Mouse (Mus musculus) embryonic facial prominence, embryonic 10.5 days (tissue): ENCODE measurements around the gene Lce3a. TPM values are rescaled to one million over a fixed set of nuclear protein-coding genes. Genes with fewer than 3 reads are reported as not detected.

ENCODE experiments used
- DNase-seq: peaks from one replicate; pipeline ENCODE4 v3.0.0-alpha.2; 2017; ENCODE audit warnings: low spot score
- H3K27ac ChIP-seq: fragments of 300-500 bp; sonication (generic); replicated peaks from 2 replicates; pipeline ENCODE4 v1.5.1; 2016; ENCODE audit warnings: mild to moderate bottlenecking
- H3K27me3 ChIP-seq: fragments of 300-500 bp; sonication (generic); replicated peaks from 2 replicates; pipeline ENCODE4 v1.6.1; 2016; ENCODE audit warnings: low read depth, mild to moderate bottlenecking; ENCODE audit not compliant: poor library complexity, severe bottlenecking
- H3K36me3 ChIP-seq: fragments of 300-500 bp; sonication (generic); replicated peaks from 2 replicates; pipeline ENCODE4 v1.6.1; 2016; ENCODE audit warnings: mild to moderate bottlenecking, moderate library complexity
- H3K4me1 ChIP-seq: fragments of 300-500 bp; sonication (generic); 2 replicates; pipeline ENCODE4 v1.6.1; 2016
- H3K4me3 ChIP-seq: fragments of 300-500 bp; sonication (generic); 2 replicates; pipeline ENCODE4 v1.5.1; 2016; ENCODE audit warnings: mild to moderate bottlenecking, moderate library complexity
- H3K9me3 ChIP-seq: fragments of 300-500 bp; sonication (generic); 2 replicates; pipeline ENCODE4 v1.6.1; 2016; ENCODE audit warnings: mild to moderate bottlenecking
- WGBS: fragments of 180-500 bp; shearing (Covaris S2); methylation state at CpG from one replicate; pipeline ENCODE4 v1.1.7; 2016; 5-methylcytosine and 5-hydroxymethylcytosine counted together
- polyA plus RNA-seq: library from polyadenylated mRNA; unstranded; fragments of >200 nt; fragmentation: Nextera tagmentation; extraction: Ambion mirVana; gene quantifications from 2 replicates; pipeline ENCODE4 v1.2.1, GENCODE M21; 2016

Lce3a gene
- not detected in 2 replicates for polyA plus RNA-seq

- H3K36me3 ChIP-seq, result no peaks in the 10 kb centered on the region
- H3K9me3 ChIP-seq, result no peaks in the 10 kb centered on the region
- WGBS, result 73% methylated on average over 2 of the region's 2 CpGs
- no peaks in the 10 kb centered on the region for H3K27me3 ChIP-seq
- no peak within 1 kb of the TSS for H3K27ac ChIP-seq
- no peak for DNase-seq
- H3K4me1 ChIP-seq, result no peaks in the 10 kb centered on the region
- H3K4me3 ChIP-seq, result no peak within 1 kb of the TSS
These were observed at the start of gene Lce3a for GRCm38 (mm10) chr3:92926130-92926529. Lce3a (minus strand) TSS chr3:92926230.

GRCm38 (mm10) chr3:92966761-92967160 is 40.7 kb upstream of the Lce3a start, which contains the start of gene Lce3e:
Lce3e (plus strand) TSS chr3:92967061.
- Histone ChIP-seq H3K27me3 (no peaks in the 10 kb centered on the region), H3K4me1 (no peaks in the 10 kb centered on the region), H3K9me3 (no peaks in the 10 kb centered on the region), H3K27ac (no peak within 1 kb of the TSS), H3K36me3 (no peaks in the 10 kb centered on the region), H3K4me3 (no peak within 1 kb of the TSS)
- DNase-seq, result no peak
- 93% methylated on average over 2 of the region's 2 CpGs for WGBS

GRCm38 (mm10) chr3:92957090-92957489 is 31.1 kb upstream of the Lce3a start, which contains the start of gene Lce3d:
Lce3d (plus strand) TSS chr3:92957390.
- H3K4me3 ChIP-seq, result no peak within 1 kb of the TSS
- DNase-seq, result no peak
- no peaks in the 10 kb centered on the region for H3K4me1 ChIP-seq
- WGBS, result 95% methylated on average over 1 of the region's 1 CpGs
- H3K27me3 ChIP-seq, result no peaks in the 10 kb centered on the region
- no peaks in the 10 kb centered on the region for H3K36me3 ChIP-seq
- H3K9me3 ChIP-seq, result no peaks in the 10 kb centered on the region
- no peak within 1 kb of the TSS for H3K27ac ChIP-seq

GRCm38 (mm10) chr3:92944186-92944585 is 18.2 kb upstream of the Lce3a start, which contains the start of gene Lce3c:
Lce3c (plus strand) TSS chr3:92944486.
- Histone ChIP-seq H3K9me3 (no peaks in the 10 kb centered on the region), H3K4me3 (no peak within 1 kb of the TSS), H3K4me1 (no peaks in the 10 kb centered on the region), H3K36me3 (no peaks in the 10 kb centered on the region), H3K27me3 (no peaks in the 10 kb centered on the region), H3K27ac (no peak within 1 kb of the TSS)
- no peak for DNase-seq
- WGBS, result 83% methylated on average over 1 of the region's 1 CpGs

GRCm38 (mm10) chr3:92932679-92933078 is 6.6 kb upstream of the Lce3a start, which contains the start of gene Lce3b:
Lce3b (plus strand) TSS chr3:92932979.
- no peaks in the 10 kb centered on the region for H3K36me3 ChIP-seq
- no peak for DNase-seq
- no peaks in the 10 kb centered on the region for H3K9me3 ChIP-seq
- H3K4me1 ChIP-seq, result no peaks in the 10 kb centered on the region
- H3K27me3 ChIP-seq, result no peaks in the 10 kb centered on the region
- H3K4me3 ChIP-seq, result no peak within 1 kb of the TSS
- H3K27ac ChIP-seq, result no peak within 1 kb of the TSS
- WGBS, result 51% methylated on average over 2 of the region's 2 CpGs

GRCm38 (mm10) chr3:92920364-92920763 is 5.7 kb downstream of the Lce3a start:
- Histone ChIP-seq H3K4me3 (no peak overlapping the region), H3K9me3 (no peaks in the 10 kb centered on the region), H3K27ac (no peak overlapping the region), H3K27me3 (no peaks in the 10 kb centered on the region), H3K4me1 (no peaks in the 10 kb centered on the region), H3K36me3 (no peaks in the 10 kb centered on the region)
- peak; percentile 34 for DNase-seq
- WGBS, result 65% methylated on average over 4 of the region's 4 CpGs

GRCm38 (mm10) chr3:92907571-92907970 is 18.5 kb downstream of the Lce3a start:
- no peak overlapping the region for H3K27ac ChIP-seq
- H3K36me3 ChIP-seq, result no peaks in the 10 kb centered on the region
- 33% methylated on average over 4 of the region's 4 CpGs for WGBS
- H3K4me3 ChIP-seq, result no peak overlapping the region
- no peaks in the 10 kb centered on the region for H3K9me3 ChIP-seq
- no peaks in the 10 kb centered on the region for H3K27me3 ChIP-seq
- no peaks in the 10 kb centered on the region for H3K4me1 ChIP-seq
- DNase-seq, result peak; percentile 26

- DNase-seq, result no peak
- H3K4me3 ChIP-seq, result no peak overlapping the region
- H3K27ac ChIP-seq, result no peak overlapping the region
- H3K36me3 ChIP-seq, result no peaks in the 10 kb centered on the region
- 62% methylated on average over 3 of the region's 3 CpGs for WGBS
- H3K27me3 ChIP-seq, result no peaks in the 10 kb centered on the region
- H3K9me3 ChIP-seq, result no peaks in the 10 kb centered on the region
- no peaks in the 10 kb centered on the region for H3K4me1 ChIP-seq
These were observed 20.8 kb downstream of the Lce3a start for GRCm38 (mm10) chr3:92905182-92905581.

- no peak overlapping the region for H3K27ac ChIP-seq
- no peak overlapping the region for H3K4me3 ChIP-seq
- 32% methylated on average over 4 of the region's 4 CpGs for WGBS
- H3K27me3 ChIP-seq, result no peaks in the 10 kb centered on the region
- H3K36me3 ChIP-seq, result no peaks in the 10 kb centered on the region
- no peaks in the 10 kb centered on the region for H3K4me1 ChIP-seq
- DNase-seq, result no peak
- no peaks in the 10 kb centered on the region for H3K9me3 ChIP-seq
These were observed 22.4 kb downstream of the Lce3a start for GRCm38 (mm10) chr3:92903640-92904039.

GRCm38 (mm10) chr3:92902992-92903391 is 23.0 kb downstream of the Lce3a start:
- no peak overlapping the region for H3K4me3 ChIP-seq
- 27% methylated on average over 3 of the region's 3 CpGs for WGBS
- no peak overlapping the region for H3K27ac ChIP-seq
- H3K9me3 ChIP-seq, result no peaks in the 10 kb centered on the region
- peak; percentile 42 for DNase-seq
- no peaks in the 10 kb centered on the region for H3K36me3 ChIP-seq
- no peaks in the 10 kb centered on the region for H3K27me3 ChIP-seq
- no peaks in the 10 kb centered on the region for H3K4me1 ChIP-seq

- no peak for DNase-seq
- H3K4me3 ChIP-seq, result no peak overlapping the region
- H3K27ac ChIP-seq, result no peak overlapping the region
- H3K27me3 ChIP-seq, result no peaks in the 10 kb centered on the region
- no peaks in the 10 kb centered on the region for H3K4me1 ChIP-seq
- no peaks in the 10 kb centered on the region for H3K36me3 ChIP-seq
- no peaks in the 10 kb centered on the region for H3K9me3 ChIP-seq
- 71% methylated on average over 1 of the region's 1 CpGs for WGBS
These were observed 31.5 kb downstream of the Lce3a start for GRCm38 (mm10) chr3:92894489-92894888.

GRCm38 (mm10) chr3:92894063-92894462 is 32.0 kb downstream of the Lce3a start:
- no peaks in the 10 kb centered on the region for H3K36me3 ChIP-seq
- WGBS, result 79% methylated on average over 3 of the region's 3 CpGs

More at GRCm38 (mm10) chr3:92894063-92894462, 32.0 kb downstream of the Lce3a start:
- Histone ChIP-seq H3K4me1 (no peaks in the 10 kb centered on the region), H3K27me3 (no peaks in the 10 kb centered on the region), H3K9me3 (no peaks in the 10 kb centered on the region), H3K27ac (no peak overlapping the region), H3K4me3 (no peak overlapping the region)
- DNase-seq, result no peak
